Mouse (Mus musculus): ENCODE measurements around the gene Tnip2. TPM values are rescaled to one million over a fixed set of nuclear protein-coding genes. Genes with fewer than 3 reads are reported as not detected.
A peak's percentile ranks its signal among the peaks of the same experiment; 100 is the strongest.

Gene Tnip2
- total RNA-seq (2021): 1 to 10 TPM; 7.8 to 9.1 TPM

- peak; percentile 98 for DNase-seq
Measured at GRCm38 (mm10) chr5:34513466-34514217, at the start of gene Tnip2. TSS of gene Tnip2 (minus strand) at chr5:34513991.

DNA sequence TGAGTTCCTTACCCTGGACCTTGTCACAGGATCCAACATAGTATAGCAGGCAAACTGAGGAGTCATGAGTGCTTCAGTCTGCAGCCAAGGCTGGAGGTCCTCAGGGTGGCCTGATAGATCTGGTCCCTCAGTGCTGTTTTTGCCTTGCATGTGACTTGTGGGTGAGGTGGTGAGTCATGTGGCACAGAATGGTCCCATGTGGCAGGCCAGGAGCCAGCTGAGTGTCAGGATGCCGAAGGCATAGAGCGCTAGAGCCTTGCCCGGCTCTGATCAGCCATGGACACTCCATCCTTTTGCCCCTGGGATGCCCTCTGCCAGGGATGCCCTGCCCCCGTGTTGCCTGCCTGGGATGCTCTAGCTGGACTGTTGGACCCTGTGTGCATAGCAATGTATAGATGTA, 38.0 kb upstream of the Tnip2 start:
- intact Hi-C loops (cut with DNase I): no loop called here
- no peak for DNase-seq

More at GRCm38 (mm10) chr5:34513466-34514217, at the start of gene Tnip2:
- intact Hi-C loops (cut with DNase I): no loop called here

- intact Hi-C loops (cut with DNase I): no loop called here
- DNase-seq: no peak
Measured at GRCm38 (mm10) chr5:34550251-34550650, 36.5 kb upstream of the Tnip2 start.

DNA sequence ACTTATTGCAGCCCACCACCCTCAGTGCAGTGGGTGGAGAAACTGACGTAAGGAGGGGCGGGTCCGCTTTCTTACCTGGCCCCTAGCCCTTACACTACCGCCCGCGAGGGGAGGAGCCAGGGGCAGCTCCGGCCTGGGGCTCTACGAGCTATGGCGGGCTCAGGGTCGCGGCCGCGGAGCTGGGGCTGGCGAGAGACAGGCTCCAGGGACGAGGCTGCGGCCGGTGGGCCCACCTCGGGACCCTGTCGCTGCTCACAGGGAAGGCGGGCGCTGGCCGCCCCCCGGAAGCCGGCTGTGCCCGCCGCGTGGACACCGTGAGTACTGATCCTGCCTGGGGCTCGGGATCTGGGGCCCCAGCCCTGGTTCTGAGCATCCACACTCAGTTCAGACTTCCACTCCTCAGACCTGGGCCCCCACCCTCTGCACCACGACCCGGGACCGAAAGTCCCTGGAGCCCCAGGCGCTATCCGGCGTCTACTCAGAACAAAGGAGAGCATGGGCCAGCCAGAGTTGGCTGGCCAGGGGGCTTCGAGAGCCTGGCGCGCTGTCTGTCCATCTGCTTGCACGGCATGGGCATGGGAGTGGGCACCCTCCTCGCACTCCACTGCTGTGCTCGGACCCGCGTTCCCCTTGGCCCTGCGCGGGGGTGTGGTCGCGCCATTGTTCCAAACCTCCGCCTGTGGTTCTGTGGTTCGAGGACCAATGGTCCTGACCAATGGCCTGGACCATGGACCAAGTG, 35.9 kb upstream of the Tnip2 start:
- intact Hi-C loops (cut with DNase I): loop anchor here (5.0 kb wide), 2 partner anchors 43 to 88 kb away; partner anchors contain the start of gene Mfsd10
- peak; percentile 48 to 52 for DNase-seq

DNA sequence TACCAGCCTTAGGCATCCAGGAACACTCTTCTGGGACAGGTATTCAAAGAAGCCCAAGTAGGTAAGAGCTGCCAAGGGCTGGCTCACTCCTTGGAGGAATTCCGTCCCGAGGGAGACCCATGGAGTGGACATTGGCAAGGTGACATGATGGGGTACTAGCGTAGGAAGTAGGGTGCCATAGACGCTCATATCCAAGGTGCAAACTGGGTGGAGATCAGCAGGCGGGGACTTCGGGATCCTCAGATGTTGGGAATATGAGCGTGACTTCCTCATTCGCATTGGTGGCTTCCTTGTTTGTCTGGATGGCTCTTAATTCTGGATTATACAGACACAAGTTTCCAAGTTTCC, 35.3 kb upstream of the Tnip2 start:
- DNase-seq: no peak
- intact Hi-C loops (cut with DNase I): loop anchor here (5.0 kb wide), 2 partner anchors 43 to 88 kb away; partner anchors contain the start of gene Mfsd10

DNA sequence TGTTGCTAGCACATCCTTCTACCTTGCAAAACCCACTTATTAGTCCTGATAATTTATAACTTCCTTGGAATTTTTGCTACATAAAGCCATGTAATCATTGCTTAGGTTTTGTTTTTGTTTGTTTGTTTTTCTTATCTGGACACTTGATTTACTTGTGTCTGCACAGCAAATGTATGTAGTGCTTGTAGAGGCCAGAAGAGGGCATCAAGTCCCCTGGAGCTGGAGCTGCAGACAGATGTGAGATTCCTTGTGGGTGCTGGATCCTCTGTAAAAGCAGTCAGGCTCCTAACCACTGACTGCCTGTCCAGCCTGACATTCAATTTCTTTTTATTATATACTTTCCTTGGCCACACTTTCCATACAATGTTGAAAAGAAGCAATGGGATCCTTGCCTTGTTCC, 33.6 kb upstream of the Tnip2 start:
- DNase-seq: peak in 1 of 2 experiments; percentile 42
- intact Hi-C loops (cut with DNase I): loop anchor here (5.0 kb wide), 2 partner anchors 45 to 90 kb away; partner anchors contain the start of gene Mfsd10

GRCm38 (mm10) chr5:34543114-34543513, 29.3 kb upstream of the Tnip2 start:
- DNase-seq: peak in 1 of 2 experiments; percentile 45
- intact Hi-C loops (cut with DNase I): no loop called here

DNA sequence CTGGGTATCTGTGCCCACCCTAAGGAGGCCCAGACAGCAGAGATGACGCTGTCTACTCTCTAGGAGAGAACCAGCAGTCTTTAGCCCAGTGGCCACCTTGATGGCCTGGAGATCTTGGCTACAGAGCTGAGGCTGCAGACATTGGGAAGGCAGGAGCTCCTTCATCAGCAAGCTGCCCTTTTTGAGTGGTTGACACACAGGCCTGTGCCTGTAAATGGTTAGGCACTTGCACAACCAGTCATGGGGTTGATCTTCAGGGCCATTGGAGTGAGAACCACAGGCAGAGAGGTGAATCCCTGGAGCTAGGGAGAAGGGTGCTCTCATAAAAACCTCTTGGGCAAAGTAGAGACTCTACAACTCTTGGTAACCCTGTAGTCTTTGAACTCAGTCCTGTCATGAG, 28.4 kb upstream of the Tnip2 start:
- intact Hi-C loops (cut with DNase I): no loop called here

GRCm38 (mm10) chr5:34539121-34539520, 25.3 kb upstream of the Tnip2 start:
- intact Hi-C loops (cut with DNase I): no loop called here
- DNase-seq: no peak

More for the DNA sequence above, 28.4 kb upstream of the Tnip2 start:
- DNase-seq: no peak

DNA sequence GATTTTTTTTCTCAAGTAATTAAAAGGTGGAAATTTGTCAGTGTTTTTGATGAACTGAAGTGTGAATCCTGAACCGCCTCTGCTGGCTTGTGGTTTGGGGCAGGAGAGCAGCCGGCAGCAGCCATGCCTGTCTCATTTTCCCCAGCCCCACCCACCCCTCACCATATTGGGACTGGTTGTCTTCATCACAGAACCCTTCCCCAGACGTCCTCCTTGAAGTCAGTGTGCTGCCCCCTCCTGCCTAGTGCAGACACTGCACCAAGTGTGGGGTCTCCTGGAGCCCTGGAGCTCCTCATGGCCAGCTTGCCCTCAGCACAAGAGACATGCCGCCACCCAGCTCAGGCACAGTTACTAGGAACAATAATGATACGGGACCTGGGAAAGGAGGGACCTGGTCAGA, 24.7 kb upstream of the Tnip2 start:
- no peak for DNase-seq
- intact Hi-C loops (cut with DNase I): no loop called here

GRCm38 (mm10) chr5:34538079-34538478, 24.3 kb upstream of the Tnip2 start:
- intact Hi-C loops (cut with DNase I): no loop called here

GRCm38 (mm10) chr5:34535831-34536230, 22.0 kb upstream of the Tnip2 start:
- DNase-seq: no peak

More at GRCm38 (mm10) chr5:34538079-34538478, 24.3 kb upstream of the Tnip2 start:
- DNase-seq: no peak

DNA sequence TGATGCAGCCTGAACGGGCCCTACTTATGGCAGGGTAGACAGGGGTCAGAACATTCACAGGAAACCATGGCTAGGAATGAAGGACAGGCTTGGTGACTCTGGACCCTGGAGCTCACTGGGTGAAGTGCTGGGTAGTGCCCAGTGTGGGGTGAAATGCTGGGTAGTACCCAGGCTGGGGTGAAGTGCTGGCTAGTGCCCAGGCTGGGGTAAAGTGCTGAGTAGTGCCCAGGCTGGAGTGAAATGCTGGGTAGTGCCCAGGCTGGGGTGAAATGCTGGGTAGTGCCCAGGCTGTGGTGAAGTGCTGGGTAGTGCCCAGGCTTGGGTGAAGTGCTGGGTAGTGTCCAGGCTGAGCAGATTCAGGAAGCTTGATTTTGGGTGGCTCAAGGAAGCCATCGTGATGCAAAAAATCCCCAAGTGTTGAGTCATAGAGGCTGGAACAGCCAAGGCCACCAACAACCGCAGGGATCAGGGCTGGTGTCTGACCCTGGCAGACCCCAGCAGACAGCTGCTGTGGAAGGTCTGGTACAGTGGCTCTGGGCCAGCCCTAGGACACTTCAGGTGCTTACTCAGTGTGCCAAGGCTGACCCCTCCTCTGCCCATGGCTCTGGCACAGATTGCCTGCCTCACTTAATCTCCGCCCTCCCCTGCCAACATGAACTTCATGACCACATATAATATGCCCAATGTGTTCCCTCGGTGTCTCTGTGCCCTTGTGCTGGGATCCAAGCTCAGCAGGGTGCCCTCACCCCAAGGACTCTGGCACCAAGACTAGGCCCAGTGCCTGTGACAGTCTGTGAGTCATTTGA, 21.2 kb upstream of the Tnip2 start:
- intact Hi-C loops (cut with DNase I): no loop called here
- no peak for DNase-seq

More at GRCm38 (mm10) chr5:34535831-34536230, 22.0 kb upstream of the Tnip2 start:
- intact Hi-C loops (cut with DNase I): no loop called here

DNA sequence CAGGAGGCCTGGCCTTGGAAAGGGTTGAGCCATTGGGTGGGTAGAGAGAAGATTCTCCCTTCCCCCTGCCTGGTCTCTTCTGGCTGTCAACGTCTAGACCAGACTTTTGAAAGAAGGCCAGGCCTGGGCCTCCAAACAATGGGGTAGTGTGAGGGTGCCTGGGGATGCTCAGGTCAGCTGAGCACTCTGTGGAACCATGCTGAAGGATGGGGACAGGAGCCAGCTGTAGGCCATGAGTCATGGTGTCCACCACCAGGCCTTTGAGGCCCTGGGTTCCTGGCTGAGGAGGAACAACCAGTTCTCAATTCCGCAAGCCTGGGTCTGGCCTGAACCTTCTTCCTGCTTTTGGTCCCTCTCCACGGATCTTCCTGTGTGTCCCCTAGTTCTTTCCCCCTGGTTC, 20.0 kb upstream of the Tnip2 start:
- peak; percentile 53 to 62 for DNase-seq
- intact Hi-C loops (cut with DNase I): no loop called here

DNA sequence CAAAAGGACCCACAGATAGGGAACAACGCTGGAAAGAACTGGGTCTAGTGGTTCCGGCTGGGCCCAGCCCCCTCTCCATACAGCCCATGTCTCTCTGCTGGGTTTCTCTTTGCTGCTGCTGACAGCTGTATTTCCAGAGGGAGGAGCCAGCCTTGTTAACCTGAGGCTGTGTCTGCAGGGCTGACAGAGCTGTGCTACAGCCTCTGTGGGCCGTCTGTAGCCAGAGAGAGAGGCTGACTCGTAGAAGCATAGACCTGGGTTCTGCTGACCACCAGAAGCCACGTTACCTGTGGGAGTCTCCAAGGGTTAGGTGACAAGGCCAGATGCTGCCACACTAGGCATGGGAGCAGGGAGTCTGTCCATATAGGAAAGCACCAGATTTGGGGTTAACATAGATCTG, 19.3 kb upstream of the Tnip2 start:
- intact Hi-C loops (cut with DNase I): no loop called here
- DNase-seq: no peak

GRCm38 (mm10) chr5:34530687-34531086, 16.9 kb upstream of the Tnip2 start:
- intact Hi-C loops (cut with DNase I): no loop called here
- DNase-seq: no peak

DNA sequence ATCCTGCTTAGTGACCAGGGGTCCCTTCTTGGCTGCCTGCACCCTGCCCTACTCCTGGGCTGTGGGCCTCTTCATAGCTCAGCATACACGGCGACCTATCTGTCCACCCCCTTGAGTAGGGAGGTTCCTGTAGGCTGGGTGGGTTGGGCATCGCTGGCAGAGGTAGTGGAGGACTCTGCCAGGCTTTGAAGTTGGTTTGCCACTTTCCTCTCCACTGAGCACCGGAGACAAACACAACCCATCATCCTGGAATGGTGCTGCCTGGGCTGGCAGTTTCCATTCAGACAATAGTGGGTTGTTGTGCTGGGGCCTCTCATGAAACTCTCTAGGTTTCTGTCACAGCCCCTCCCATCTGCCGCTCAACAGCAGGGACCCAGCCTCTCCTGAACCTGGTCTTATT, 16.3 kb upstream of the Tnip2 start:
- intact Hi-C loops (cut with DNase I): no loop called here
- DNase-seq: no peak

- intact Hi-C loops (cut with DNase I): no loop called here
Measured at GRCm38 (mm10) chr5:34528724-34529123, 14.9 kb upstream of the Tnip2 start.

DNA sequence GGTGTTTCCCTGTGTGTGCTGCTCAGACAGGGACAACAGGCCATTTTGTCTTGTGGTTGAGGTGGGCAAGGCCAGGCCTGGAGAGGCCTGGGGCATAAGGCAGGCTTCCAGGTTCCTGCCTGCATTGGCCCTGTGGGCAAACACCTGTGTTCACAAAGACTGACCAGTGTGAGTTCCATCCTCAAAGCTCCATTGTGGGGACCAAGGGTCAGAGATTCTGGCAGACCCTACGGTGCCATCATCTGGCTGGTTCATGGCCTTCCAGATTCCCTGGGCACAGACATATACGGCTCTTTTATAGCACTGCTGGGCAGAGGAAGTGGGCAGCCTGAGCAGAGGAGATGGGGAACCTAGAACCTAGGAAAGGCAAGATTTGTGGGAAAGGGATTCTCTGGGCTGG, 13.6 kb upstream of the Tnip2 start:
- no peak for DNase-seq
- intact Hi-C loops (cut with DNase I): no loop called here

More at GRCm38 (mm10) chr5:34528724-34529123, 14.9 kb upstream of the Tnip2 start:
- no peak for DNase-seq

GRCm38 (mm10) chr5:34526477-34526775, 12.6 kb upstream of the Tnip2 start:
- intact Hi-C loops (cut with DNase I): no loop called here
- no peak for DNase-seq
